8 mouse cellular contexts compared by ENCODE assay signal in the genomic region with DNA sequence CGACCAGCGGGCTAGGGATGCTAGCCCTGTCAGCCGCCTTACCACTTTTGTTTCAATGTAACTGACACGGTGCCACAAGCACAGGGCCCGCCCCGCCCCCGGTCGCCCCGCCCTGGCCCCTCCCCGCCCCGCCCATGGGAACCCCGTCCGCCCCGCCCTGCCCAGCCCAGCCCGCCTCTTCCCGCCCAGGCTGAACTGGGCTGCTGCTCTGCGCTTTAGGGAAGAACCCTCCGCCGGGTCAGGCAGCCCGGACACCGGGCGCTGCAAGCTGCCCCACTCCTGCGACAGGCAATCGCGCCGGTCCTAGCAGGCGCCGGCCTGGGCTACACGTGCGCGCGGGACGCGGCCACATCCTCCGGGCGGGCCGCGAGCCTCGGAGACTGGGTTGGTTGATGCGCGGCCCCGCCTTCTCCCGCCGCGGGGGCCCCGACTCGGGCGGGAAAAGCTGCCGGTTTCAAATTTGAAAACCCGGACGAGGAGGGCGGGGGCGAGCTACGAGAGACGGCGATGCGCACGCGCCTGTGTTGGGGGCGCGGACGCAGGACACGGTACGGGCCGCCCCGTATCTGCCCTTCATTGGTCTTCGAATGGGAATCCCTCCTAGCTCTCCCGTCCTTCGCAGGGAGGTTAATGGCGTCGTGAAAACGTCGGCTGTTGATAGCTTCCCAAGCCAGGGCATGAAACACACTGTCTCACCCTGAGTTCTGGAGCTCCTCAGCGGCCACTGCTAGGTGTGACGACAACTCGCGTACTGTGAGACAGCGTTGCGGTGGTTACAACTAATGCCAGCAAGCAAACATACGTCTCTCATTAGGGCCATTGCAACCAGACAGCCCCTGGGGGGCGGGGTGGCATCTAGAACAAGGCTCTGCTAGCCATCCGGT. TPM values are rescaled to one million over a fixed set of nuclear protein-coding genes. Genes with fewer than 3 reads are reported as not detected.
DNase-seq lines count a peak whose midpoint lies in the region; ATAC-seq and TF ChIP-seq lines count a peak whose summit lies in the region.

TSS of gene Mxd3 (minus strand) at position 141 of the 884 bp plus-strand sequence.

- no peak for TF ChIP-seq CTCF in CH12.LX (conservative IDR thresholded peaks at IDR 0.05 in 1 of 2, IDR thresholded peaks at IDR 0.05 in 1 of 2; ENCODE audit: low read depth in 2 of 2, low read length in 2 of 2)
- TF ChIP-seq CTCF in liver, postnatal 0 days (IDR thresholded peaks at IDR 0.05; ENCODE audit: low read depth) = no peak
- TF ChIP-seq CTCF in testis, adult 2 months (IDR thresholded peaks at IDR 0.05; ENCODE audit: control insufficient read depth, insufficient read depth, insufficient replicate concordance, low read depth, low read length) = no peak

- H3K27ac ChIP-seq in CH12.LX (ENCODE audit: insufficient read depth, low read depth) = peak within 1 kb of the TSS; percentile 95
- H3K27ac ChIP-seq in brown adipose tissue, adult 24 weeks (replicated peaks; ENCODE audit: low read depth, low read length) = no peak within 1 kb of the TSS
- peak within 1 kb of the TSS; percentile 92 for H3K27ac ChIP-seq in heart, embryonic 15.5 days
- H3K27ac ChIP-seq in liver, postnatal 0 days (ENCODE audit: low read depth) = peak within 1 kb of the TSS; percentile 87
- H3K27ac ChIP-seq in neural tube, embryonic 13.5 days (replicated peaks) = peak within 1 kb of the TSS; percentile 79
- H3K27ac ChIP-seq in testis, adult 2 months (ENCODE audit: control insufficient read depth, insufficient read depth, low read depth, low read length) = peak within 1 kb of the TSS; percentile 23

- H3K79me2 ChIP-seq in CH12.LX (replicated peaks; ENCODE audit: control insufficient read depth, extremely low read depth, insufficient read depth, poor library complexity, severe bottlenecking) = no peaks in the 10 kb centered on the region

- no peaks in the 10 kb centered on the region for H3K27me3 ChIP-seq in CH12.LX (replicated peaks)
- H3K27me3 ChIP-seq in heart, embryonic 15.5 days = no peaks in the 10 kb centered on the region
- H3K27me3 ChIP-seq in liver, postnatal 0 days (ENCODE audit: insufficient read depth, low read length) = no peaks in the 10 kb centered on the region
- no peaks in the 10 kb centered on the region for H3K27me3 ChIP-seq in neural tube, embryonic 13.5 days
- no peaks in the 10 kb centered on the region for H3K27me3 ChIP-seq in testis, adult 2 months (ENCODE audit: control insufficient read depth, insufficient read depth, low read length)

- peak within 1 kb of the TSS; percentile 65 for H3K9ac ChIP-seq in CH12.LX (ENCODE audit: insufficient read depth, low read depth)
- peak within 1 kb of the TSS; percentile 70 for H3K9ac ChIP-seq in heart, embryonic 15.5 days
- peak within 1 kb of the TSS; percentile 87 for H3K9ac ChIP-seq in liver, postnatal 0 days (replicated peaks)
- H3K9ac ChIP-seq in neural tube, embryonic 13.5 days = peak within 1 kb of the TSS; percentile 68

- 0 out of 2 replicates have a peak, but pooled peaks have one; percentile 14 for TF ChIP-seq EP300 in CH12.LX (IDR thresholded peaks at IDR 0.05; ENCODE audit: low read length)
- no peak for TF ChIP-seq EP300 in liver, postnatal 0 days (IDR thresholded peaks at IDR 0.05; ENCODE audit: low read depth)

- in situ Hi-C loops in CH12.LX (cut with MboI; ENCODE audit: low pct_ligation_motif_present, low pct_unique_long_range_greater_than_20kb, low sequenced_read_pairs) = no loop called here

- DNase-seq in CH12.LX (ENCODE audit: extremely low read depth) = peak; percentile 92
- peak; percentile 91 for DNase-seq in kidney, postnatal 14 days
- peak; percentile 94 for DNase-seq in liver, postnatal 0 days

- TF ChIP-seq RAD21 in CH12.LX (IDR thresholded peaks at IDR 0.05; ENCODE audit: low read depth, low read length) = no peak

- H3K9me3 ChIP-seq in CH12.LX (replicated peaks; ENCODE audit: low read length) = no peaks in the 10 kb centered on the region
- no peaks in the 10 kb centered on the region for H3K9me3 ChIP-seq in heart, embryonic 15.5 days (replicated peaks)
- no peaks in the 10 kb centered on the region for H3K9me3 ChIP-seq in liver, postnatal 0 days (ENCODE audit: low read length)
- H3K9me3 ChIP-seq in neural tube, embryonic 13.5 days = no peaks in the 10 kb centered on the region

- peaks cover 25 to 34% of the 10 kb centered on the region in 2 experiments for H3K4me1 ChIP-seq in CH12.LX (ENCODE audit: control insufficient read depth in 1 of 2, insufficient read depth in 2 of 2)
- no peaks in the 10 kb centered on the region for H3K4me1 ChIP-seq in brown adipose tissue, adult 24 weeks (ENCODE audit: control insufficient read depth, insufficient read depth, insufficient read length, low read length)
- H3K4me1 ChIP-seq in heart, embryonic 15.5 days (replicated peaks) = peaks cover 35% of the 10 kb centered on the region
- H3K4me1 ChIP-seq in liver, postnatal 0 days (ENCODE audit: insufficient read depth) = peaks cover 30% of the 10 kb centered on the region
- peaks cover 36% of the 10 kb centered on the region for H3K4me1 ChIP-seq in neural tube, embryonic 13.5 days (replicated peaks)
- peaks cover 14% of the 10 kb centered on the region for H3K4me1 ChIP-seq in testis, adult 2 months (ENCODE audit: control insufficient read depth, insufficient read depth, low read length)

- WGBS in heart, embryonic 15.5 days = under 1% methylated on average over 82 of the region's 82 CpGs
- WGBS in liver, postnatal 0 days (ENCODE audit: insufficient replicate concordance) = 4% methylated on average over 73 of the region's 82 CpGs
- under 1% methylated on average over 80 of the region's 82 CpGs for WGBS in neural tube, embryonic 13.5 days

- TF ChIP-seq POLR2A in CH12.LX (IDR thresholded peaks at IDR 0.05; ENCODE audit: low read depth, low read length) = peak; percentile 87
- TF ChIP-seq POLR2A in testis, adult 2 months (IDR thresholded peaks at IDR 0.05; ENCODE audit: control insufficient read depth, low read depth, low read length) = no peak; the same call in 1 of the 2 replicates

- ATAC-seq in erythroid progenitor cell, adult 5-6 weeks (replicated peaks; ENCODE audit: low FRiP score, poor library complexity, severe bottlenecking) = peak; percentile 74
- peak; percentile 88 for ATAC-seq in heart, embryonic 15.5 days (replicated peaks; ENCODE audit: insufficient number of reproducible peaks, insufficient read depth, low FRiP score, low read depth)
- peak; percentile 88 for ATAC-seq in liver, postnatal 0 days
- peak; percentile 83 for ATAC-seq in neural tube, embryonic 13.5 days (ENCODE audit: low read depth)

- dilution Hi-C loops in CH12.LX (cut with MboI; ENCODE audit: extremely low pct_ligation_motif_present, extremely low pct_unique_long_range_greater_than_20kb, low sequenced_read_pairs) = no loop called here

- H3K4me3 ChIP-seq in CH12.LX (replicated peaks in 1 of 3; ENCODE audit: low read depth in 2 of 3, low read length in 2 of 3, poor library complexity in 1 of 3) = peak within 1 kb of the TSS; percentile 61 to 76 (median 63)
- H3K4me3 ChIP-seq in brown adipose tissue, adult 24 weeks (ENCODE audit: insufficient read depth, low read depth, low read length) = peak within 1 kb of the TSS; percentile 77
- H3K4me3 ChIP-seq in heart, embryonic 15.5 days = peak within 1 kb of the TSS; percentile 81
- H3K4me3 ChIP-seq in liver, postnatal 0 days (ENCODE audit: low read depth, low read length) = peak within 1 kb of the TSS; percentile 77
- peak within 1 kb of the TSS; percentile 65 for H3K4me3 ChIP-seq in neural tube, embryonic 13.5 days
- H3K4me3 ChIP-seq in testis, adult 2 months (ENCODE audit: control insufficient read depth, low read depth, low read length) = peak within 1 kb of the TSS; percentile 88

- H3K36me3 ChIP-seq in CH12.LX (replicated peaks in 1 of 2; ENCODE audit: control insufficient read depth in 1 of 2, insufficient read depth in 1 of 2, low read length in 1 of 2) = peaks cover 14 to 17% of the 10 kb centered on the region in 2 experiments
- H3K36me3 ChIP-seq in heart, embryonic 15.5 days = peaks cover 13% of the 10 kb centered on the region
- H3K36me3 ChIP-seq in liver, postnatal 0 days (replicated peaks; ENCODE audit: insufficient read depth, low read length) = peaks cover 20% of the 10 kb centered on the region
- H3K36me3 ChIP-seq in neural tube, embryonic 13.5 days = peaks cover 14% of the 10 kb centered on the region
- H3K36me3 ChIP-seq in testis, adult 2 months (ENCODE audit: control insufficient read depth, insufficient read depth, low read length) = no peaks in the 10 kb centered on the region

- peak within 1 kb of the TSS; percentile 56 for H3K4me2 ChIP-seq in CH12.LX (ENCODE audit: insufficient read depth, low read depth, poor library complexity, severe bottlenecking)
- H3K4me2 ChIP-seq in heart, embryonic 15.5 days = peak within 1 kb of the TSS; percentile 97
- peak within 1 kb of the TSS; percentile 94 for H3K4me2 ChIP-seq in liver, postnatal 0 days (ENCODE audit: low read depth, low read length)
- H3K4me2 ChIP-seq in neural tube, embryonic 13.5 days = peak within 1 kb of the TSS; percentile 92

TF ChIP-seq in CH12.LX, 34 proteins besides CTCF, POLR2A, EP300 and RAD21 (continues in another document):
- peak; percentile 71 for TF ChIP-seq MXI1 (IDR thresholded peaks at IDR 0.05; ENCODE audit: low read depth, low read length)
- TF ChIP-seq ZC3H11A (IDR thresholded peaks at IDR 0.05; ENCODE audit: low read depth, low read length) = no peak
- TF ChIP-seq MAX (IDR thresholded peaks at IDR 0.05; ENCODE audit: low read length) = peak; percentile 82; the same call in 1 of the 2 replicates
- TF ChIP-seq USF2 (conservative IDR thresholded peaks at IDR 0.05; ENCODE audit: low read depth, low read length) = no peak
- TF ChIP-seq ZMIZ1 (IDR thresholded peaks at IDR 0.05; ENCODE audit: low read depth, low read length) = peak; percentile 64; the same call in 1 of the 2 replicates
- peak; percentile 75 for TF ChIP-seq ELF1 (IDR thresholded peaks at IDR 0.05; ENCODE audit: low read depth, low read length)
- peak; percentile 92 for TF ChIP-seq NRF1 (IDR thresholded peaks at IDR 0.05; ENCODE audit: low read depth, low read length)
- TF ChIP-seq KAT2A (IDR thresholded peaks at IDR 0.05; ENCODE audit: insufficient replicate concordance, low read length) = 0 out of 2 replicates have a peak, but pooled peaks have one; percentile 45

RNA-seq across cellular contexts. Expression of gene Mxd3, which starts in this region (rescaled TPM):
- 7.3 and 10.0 TPM in 2 replicates for total RNA-seq in CH12.LX (2012; rRNA removed)
- total RNA-seq in CH12.LX (2014; rRNA removed) = 4.1 and 7.0 TPM in 2 replicates
- 6.9 and 13.5 TPM in 2 replicates for polyA plus RNA-seq in CH12.LX (2012; ENCODE audit: insufficient read length, low read depth)
- polyA plus RNA-seq in brown adipose tissue, adult 24 weeks (2012; ENCODE audit: insufficient read depth, insufficient read length, missing spikeins) = not detected in 2 replicates
- 293 and 332 TPM in 2 replicates for total RNA-seq in erythroid progenitor cell, adult 5-6 weeks (2015; ENCODE audit: low replicate concordance)
- 162 and 195 TPM in 2 replicates for total RNA-seq in erythroid progenitor cell, adult 5-6 weeks (2017; ENCODE audit: low replicate concordance)
- 21.8 and 28.7 TPM in 2 replicates for polyA plus RNA-seq in heart, embryonic 15.5 days (2015; fragmentation: Nextera tagmentation; extraction: Ambion mirVana)
- 14.0 and 15.9 TPM in 2 replicates for polyA plus RNA-seq in liver, postnatal 0 days (2015; fragmentation: Nextera tagmentation; extraction: Ambion mirVana)
- 9.7 and 11.2 TPM in 2 replicates for polyA plus RNA-seq in neural tube, embryonic 13.5 days (2015; fragmentation: Nextera tagmentation; extraction: Ambion mirVana)
- polyA plus RNA-seq in testis, adult 2 months (2012; rRNA removed) = 2.3 and 2.4 TPM in 2 replicates

Comparison
In these comparisons a context has a peak if more than half of its experiments do, and no peak if none do; other contexts are left out.
1. RNA of gene Mxd3 (total RNA-seq): 162 to 332 TPM in erythroid progenitor cell, adult 5-6 weeks; 4.1 to 10.0 TPM in CH12.LX; every median in the first group is over 10 times any median in the second.
2. Peak in every context shown above with its lines, with median percentiles within 50 percentile points of each other: DNase-seq, H3K4me2 ChIP-seq, H3K4me3 ChIP-seq, H3K9ac ChIP-seq and ATAC-seq.